Mouse (Mus musculus) lung, postnatal 36 days (tissue): ENCODE data around the gene Il34.
A peak's percentile ranks its signal among the peaks of the same experiment; 100 is the strongest.
"Not testable (repeated sequence)": the region's sequence is repeated elsewhere in the genome, so short reads cannot be mapped to it uniquely, and the experiment has no call there.

ENCODE experiments used
- DNase-seq: peaks from one replicate; pipeline ENCODE4 v3.0.0; 2022; ENCODE audit warnings: mixed read lengths

Gene Il34

DNA sequence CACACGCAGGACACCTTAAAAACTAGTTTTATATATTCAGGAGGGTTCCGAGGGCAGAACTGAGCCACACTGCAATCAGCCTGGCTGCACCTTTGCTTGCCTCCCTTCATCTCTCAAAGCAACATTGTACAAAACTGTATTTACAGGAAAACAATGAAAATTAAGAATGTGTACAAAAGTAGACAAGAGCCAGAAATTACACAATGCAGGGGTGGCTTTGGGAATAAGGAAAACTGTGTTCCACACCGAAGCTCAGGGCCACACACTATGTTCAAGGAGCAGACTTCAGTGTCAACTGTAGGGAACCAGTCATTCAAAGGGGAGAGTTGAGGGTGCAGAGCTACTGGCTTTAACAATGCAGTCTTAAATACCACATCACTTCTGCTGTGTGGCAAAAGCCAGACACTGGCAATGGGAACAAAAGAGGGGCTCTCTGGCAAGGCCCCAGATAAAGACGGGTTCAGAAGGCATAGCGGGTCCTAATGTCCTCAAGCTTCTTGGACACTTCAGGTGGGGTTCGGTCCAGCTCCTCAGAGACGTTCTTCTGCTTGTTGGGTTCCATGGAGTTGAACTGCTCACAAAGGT, 4.8 kb upstream of the Il34 start:
- no peak for DNase-seq

DNA sequence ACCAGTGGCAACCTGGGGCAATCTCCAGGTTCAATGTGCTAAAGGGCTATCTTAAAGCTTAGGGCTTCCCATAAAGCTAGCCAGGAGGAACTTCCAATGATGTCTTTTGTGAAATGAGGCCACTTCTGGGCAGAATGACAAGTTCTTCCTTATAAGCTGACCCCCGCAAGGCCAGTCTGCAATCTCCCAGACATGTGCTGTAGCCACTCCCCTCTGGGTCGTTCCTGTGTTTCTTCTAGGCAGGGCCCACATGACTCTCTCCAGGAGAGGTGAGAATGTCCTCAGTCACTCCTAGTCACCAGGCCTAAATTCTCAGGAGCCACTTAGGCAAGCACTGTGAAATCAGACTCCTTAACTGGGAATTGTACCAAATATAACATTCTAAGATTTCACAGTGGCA, 4.1 kb upstream of the Il34 start:
- DNase-seq: peak; percentile 70

DNA sequence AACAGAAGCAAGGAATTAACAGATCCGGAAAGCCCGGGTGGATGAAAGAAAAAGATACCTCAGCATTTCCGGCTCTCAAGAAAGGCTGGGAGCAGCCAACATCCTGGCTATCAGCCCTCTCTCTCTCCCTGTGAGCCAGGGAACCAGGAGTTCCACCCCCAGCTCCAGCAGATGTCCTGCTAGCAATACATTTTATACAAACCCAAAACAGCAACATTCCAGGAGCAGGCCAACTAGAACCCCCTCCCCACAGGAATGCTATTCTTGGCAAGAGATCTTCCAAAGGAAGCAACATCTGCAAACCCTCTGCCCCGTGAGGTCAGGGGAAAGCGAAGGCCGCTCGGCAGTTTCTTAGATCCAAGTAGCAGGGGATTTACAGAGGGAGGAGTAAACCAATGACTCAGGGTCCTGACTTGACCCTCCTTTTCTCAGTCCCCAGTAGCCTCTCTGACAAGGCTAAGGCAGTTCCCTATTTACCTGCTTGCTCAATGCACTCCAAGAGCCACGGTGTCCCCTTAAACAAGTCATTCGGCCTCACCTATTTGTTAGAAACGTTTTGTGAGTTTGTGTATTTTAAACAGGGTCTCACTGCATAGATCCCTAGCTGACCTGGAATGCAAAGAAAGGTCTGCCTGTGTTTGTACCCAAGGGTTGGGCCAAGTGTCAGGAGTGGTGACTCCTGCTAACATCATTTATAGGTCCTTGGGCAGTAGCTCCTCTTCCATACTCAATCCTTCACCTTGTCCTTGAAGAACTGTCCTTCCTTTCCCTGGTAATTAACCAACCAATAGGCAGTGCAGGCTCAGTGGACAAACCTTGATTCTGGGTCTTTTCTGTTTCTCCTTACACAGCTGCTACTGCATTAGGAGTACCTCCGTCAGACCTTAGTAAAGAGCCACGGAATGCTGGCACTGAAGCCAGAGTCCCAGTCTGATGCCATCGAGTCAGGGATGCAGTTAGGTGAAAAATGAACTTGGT, 3.1 kb upstream of the Il34 start:
- peak; percentile 39 for DNase-seq

DNA sequence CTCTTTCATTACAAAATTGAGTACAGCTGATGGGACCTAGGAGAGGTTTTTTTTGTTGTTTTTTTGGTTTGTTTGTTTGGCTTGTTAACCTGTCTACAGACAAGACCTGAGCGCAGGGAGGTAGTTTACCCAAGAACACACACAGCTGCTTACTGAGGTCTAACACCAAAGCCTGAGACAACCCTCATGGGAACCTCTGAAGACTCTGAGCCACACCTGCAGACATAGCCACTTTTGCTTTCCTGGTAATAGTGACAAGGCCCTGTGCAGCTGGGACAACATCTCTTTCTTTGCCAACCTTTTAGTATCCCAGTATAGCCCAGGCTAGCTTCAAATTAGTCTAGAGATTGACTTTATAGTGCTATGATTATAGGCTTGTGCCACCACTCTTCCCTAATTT, 422 bp upstream of the Il34 start:
- no peak for DNase-seq

DNA sequence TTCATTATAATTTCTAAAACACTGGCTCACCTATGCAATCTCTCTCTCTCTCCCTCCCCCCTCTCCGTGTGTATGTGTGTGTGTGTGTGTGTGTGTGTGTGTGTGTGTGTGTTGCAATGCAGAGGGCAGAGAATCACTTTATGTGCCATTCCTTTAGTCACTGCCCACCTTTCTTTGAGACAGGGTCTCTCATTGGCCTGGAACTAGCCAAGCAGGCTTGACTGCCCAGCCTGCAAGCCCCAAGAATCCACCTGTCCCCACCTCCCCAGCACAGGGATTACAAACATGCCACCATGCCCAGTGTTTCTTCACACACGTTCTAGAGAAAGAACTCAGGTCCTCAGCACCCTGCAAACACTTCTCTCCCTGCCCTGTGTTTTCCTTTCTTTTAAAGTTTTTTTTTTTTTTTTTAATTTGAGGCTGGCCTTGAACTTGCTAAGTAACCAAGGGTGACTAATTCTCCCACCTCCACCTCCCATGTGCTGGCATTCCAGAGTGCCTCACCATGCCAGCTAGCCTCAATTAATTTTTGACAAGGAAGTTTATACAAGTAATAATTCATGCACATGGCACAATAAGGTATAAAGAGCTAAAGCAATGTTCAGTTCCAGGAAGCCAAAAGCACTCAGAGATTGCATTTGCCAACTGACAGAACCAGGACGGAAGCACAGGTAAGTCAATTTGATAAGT, 754 bp downstream of the Il34 start:
- DNase-seq: peak; percentile 65

DNA sequence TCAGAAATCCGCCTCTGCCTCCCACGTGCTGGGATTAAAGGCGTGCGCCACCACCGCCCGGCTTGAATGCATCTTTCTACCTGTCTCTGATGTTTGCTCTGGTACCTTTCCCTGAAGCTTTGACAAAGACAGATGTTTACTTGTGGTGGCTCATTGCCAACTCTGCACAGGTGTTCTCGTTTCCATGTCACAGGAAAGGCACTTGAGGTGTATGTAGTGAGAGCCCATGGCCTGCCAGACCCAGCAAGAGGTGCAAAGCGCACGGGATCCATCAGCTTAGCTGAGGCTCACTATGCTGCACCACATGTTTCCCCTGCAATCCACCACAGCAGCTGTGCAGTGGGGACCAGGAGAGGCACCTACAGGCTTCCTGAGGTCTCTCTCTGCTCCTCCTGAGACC, 1.9 kb downstream of the Il34 start:
- no peak for DNase-seq

DNA sequence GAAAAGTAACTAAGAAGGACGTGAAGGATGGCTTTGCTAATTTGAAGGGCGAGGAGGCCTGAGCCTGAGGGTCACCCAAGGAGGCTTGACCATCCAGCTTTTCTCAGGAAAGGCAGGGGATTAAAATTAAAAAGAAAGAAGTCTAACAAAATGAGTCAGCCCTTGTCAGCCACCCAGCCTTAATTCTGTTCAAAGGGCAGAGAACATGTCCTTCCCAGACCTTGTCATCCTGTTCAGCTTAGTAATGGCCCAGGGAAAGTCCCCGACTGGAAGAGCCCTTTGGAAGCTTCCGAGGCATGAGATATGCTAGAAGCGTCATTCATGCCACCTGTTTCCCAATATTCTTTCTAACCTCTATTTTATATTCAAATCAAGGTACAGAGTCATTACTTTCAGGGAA, 2.7 kb downstream of the Il34 start:
- DNase-seq: no peak

DNA sequence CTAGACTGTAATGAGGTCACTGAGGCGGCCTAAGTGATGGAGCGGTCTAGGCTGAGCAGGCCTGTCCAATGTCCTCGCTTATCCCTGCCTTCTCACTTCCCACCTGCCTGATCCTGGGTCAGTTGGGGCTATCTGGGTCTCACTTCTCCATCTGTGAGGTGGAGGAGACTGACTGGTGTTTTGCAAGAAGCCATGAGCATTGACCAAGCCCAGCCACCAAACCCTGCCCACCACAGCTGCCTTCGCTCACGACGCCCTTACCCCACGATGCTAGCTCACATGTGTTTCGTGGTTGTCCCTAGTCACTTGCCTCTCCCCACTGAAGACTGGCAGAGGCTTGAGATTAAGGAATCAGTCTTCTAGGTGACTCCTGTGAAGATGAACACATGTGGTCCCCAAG, 8.6 kb downstream of the Il34 start:
- no peak for DNase-seq

DNA sequence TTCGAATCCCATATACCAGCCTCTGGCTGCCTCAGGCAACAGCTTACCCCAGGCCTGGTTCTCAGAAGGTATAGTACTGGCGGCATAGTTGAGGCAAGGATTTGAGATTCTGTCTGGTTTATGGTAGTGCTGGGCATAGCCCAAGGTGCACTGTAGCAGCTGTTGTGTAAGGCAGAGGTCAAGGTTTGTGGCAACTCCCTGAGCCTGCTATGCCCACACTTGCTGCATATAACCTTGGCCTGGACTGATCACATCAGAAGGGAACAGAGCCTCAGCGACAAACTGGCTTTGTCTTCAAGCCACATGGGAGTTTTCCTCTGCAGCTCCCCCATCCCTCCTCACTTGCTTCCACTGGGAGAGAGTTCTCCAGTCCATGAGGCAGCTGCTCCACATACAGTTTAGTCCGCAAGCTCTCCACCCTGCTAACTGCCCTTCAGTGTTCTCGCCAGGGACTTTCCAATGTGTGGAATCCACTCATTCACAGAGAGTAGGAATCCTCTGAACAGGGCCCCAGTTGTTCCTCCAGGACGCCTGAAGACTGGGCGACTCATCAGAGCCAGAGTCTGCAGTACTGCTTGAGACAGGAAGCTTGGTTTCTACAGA, 11.3 kb downstream of the Il34 start:
- no peak for DNase-seq

DNA sequence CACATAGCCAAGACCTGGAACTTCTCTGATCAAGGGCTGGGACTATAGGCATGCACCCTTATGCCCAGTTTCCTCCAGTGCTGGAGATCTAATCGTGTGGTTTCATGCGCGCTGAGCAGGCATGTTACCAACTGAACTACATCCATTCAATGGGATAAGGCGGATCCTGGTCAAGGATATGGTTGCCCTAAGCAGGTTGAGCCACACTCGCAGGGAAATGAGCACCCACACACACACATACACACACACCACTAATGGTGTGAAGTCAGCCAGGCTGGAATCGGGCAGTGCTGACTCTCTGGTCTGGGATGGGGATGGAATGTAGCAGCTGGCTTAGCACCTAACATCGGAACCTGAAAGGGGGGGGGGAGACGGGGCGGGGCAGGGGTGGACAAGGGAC, 11.8 kb downstream of the Il34 start:
- DNase-seq: no peak

DNA sequence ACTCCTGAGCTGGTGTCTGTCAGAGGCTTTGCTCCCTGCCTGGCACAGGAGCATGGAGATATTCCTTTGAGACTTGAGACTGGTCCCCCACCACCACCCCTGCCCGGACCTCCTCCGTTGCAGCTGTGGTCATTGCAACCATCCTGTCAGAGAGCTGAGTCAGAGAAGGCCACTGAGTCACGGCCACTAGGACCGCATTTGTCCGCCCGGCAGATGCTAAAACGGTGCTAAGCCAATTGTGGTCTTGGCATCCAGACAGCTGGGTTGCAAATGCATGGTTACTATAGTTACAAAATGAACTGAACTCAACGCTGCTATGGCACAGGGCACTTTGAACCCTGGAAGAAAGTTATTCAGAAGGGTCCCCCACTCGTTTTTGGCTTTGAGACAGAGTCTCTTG, 12.2 kb downstream of the Il34 start:
- no peak for DNase-seq

DNA sequence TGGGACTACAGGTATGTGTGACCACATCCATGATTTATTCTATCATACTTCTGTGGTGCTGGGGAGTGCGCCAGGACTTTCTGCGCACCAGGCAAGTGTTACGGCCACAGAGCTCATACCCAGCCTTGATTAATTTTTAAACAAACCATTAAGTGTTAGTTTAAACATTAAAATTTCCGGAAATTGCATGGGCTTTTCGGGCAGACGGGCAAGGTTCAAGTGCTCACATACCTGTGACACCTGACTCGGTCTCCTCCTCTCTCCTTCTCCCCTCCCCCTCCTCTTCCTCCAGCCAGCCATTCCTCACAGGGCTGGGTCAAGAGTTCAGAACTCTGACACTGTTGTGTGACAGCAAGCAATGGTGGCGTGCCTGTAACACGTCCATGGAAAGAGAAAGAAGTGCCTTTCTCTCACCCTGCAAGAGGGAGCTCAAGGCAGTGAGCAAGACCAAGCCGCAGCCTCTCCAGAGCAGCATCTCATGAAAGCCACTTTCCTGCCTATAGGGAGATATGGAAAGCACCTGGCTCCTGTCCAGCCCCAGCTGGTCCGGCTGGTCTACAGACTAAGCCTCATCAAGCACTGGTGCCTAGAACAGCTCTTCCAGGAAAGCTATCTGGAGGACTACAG, 13.0 kb downstream of the Il34 start:
- DNase-seq: peak; percentile 80

DNA sequence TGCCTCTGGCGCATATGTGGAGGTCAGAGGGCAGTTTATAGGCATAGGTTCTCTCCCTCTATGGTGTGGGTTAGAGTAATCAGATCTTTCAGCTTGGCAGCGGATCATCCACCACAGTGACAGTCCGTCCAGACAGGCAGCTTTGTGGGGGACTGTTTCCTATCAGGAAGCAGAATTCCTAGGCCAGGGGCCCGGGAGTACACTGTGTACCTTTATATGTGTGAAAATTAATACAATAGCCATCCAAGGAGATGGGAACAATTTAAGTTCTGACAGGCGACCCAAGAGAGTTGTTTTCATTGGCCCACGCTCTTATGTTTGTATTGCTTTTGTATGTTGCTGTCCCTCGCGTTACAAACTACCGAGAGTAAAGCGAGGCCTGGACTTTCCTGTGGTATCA, 14.6 kb downstream of the Il34 start:
- DNase-seq: no peak

DNA sequence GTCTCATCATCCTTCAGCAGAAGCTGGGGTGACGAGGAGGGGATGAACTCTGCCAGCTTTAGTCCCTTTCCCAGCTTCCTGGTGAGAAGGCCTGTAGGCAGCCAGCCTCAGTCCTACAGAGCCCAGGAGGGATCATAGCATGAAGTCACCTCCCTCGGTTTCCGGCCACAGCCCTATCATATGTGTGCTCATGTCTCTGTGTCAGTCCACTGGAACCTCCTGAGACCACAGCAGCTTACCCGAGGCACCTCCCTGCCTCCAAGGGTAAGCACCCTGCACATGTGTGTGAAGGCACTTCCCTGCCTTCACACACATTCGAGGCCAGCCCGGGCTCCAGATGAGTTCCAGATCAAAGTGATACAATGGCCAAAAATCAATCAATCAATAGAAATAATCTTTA, 15.5 kb downstream of the Il34 start:
- no peak for DNase-seq

DNA sequence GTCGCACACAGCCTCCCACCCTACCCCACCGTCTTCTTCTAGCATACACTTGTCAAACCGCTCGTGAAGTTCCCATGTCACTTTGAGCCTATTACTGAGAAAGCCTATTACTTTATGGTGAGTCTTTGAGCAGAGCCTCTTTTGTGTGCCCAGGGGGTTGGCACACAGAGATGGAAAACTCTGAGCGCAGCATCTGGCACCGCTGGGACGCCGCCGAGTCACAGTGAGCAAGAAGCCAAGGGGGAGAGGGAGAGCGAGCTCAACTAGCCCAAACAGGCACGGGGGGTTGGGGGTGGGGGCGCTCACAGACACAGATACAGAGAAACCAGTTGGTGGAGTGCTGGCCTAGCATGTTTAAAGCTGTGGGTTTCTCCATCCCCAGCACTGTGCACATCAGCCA, 16.2 kb downstream of the Il34 start:
- no peak for DNase-seq

DNA sequence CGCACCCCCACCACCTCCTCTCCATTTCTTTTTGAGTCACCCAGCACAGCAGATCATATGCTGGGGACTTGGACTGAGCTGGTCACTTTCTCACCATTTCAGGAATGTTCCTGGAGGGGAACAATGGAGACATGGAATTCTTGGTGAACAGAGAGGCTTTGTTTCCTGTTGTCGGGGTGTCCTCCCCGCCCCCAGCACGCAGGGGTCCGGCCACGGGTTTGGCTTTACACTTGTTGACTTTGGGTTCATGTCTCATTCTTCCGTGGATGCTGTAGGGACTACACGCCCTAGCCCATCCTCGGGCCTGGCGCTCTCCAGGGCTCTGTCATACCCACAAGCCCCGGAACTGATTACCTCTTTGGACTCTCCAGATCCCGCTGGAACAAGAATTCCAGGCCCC, 16.7 kb downstream of the Il34 start:
- DNase-seq: no peak

DNA sequence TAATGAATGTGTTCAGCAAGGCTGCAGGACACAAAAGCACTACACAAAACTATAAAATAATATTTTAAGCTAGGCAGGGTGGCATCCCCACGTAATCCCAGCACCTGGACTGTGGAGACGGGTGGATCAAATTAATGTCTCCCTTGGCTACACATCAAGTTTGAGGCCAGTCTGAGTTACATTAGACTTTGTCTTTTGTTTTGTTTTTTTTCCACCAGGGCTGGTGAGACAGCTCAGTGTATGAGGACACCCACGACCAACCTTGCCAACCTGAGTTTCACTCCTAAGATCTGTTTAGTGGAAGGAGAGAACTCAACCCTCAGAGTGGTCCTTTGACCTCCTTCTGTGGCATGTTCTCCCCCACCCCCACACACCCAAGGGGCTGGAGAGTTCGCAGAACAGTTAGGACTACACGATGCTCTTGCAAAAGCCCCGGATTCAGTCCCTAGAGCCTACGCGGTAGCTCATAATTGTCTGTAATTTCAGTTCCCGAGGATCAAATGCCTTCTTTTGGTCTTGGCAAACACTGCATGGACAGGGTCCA, 18.2 kb downstream of the Il34 start:
- DNase-seq: no peak

DNA sequence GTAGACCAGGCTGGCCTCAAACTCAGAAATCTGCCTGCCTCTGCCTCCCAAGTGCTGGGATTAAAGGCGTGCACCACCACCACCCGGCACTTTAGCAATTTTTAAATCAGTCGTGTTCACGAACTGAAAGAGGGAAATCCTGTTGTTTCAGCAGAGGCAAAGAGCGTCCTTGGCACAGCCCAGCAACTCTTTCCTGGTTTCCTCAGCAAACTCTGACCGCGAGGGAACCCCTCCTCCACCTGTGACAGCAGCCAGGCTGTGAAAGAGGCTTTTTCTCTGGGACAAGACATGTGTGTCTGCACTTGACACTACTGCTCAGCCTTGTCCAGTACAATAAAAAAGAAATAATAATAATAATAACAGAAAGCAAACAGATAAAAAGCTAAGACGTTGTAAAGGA, 18.8 kb downstream of the Il34 start:
- DNase-seq: peak; percentile 29

DNA sequence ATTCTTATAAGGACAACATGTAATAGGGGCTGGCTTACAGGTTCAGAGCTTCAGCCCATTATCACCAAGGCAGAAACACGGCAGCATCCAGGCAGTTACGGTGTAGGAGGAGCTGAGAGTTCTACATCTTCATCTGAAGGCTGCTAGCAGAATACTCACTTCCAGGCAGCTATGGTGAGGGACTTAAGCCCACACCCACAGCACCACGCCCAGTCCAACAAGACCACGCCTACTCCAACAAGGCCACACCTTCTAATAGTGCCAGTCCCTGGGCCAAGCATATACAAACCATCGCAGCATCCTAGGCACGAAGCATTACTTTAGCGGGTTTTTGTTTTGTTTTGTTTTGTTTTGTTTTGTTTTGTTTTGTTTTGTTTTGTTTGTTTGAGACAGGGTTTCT, 19.2 kb downstream of the Il34 start:
- DNase-seq: not testable (repeated sequence)

DNA sequence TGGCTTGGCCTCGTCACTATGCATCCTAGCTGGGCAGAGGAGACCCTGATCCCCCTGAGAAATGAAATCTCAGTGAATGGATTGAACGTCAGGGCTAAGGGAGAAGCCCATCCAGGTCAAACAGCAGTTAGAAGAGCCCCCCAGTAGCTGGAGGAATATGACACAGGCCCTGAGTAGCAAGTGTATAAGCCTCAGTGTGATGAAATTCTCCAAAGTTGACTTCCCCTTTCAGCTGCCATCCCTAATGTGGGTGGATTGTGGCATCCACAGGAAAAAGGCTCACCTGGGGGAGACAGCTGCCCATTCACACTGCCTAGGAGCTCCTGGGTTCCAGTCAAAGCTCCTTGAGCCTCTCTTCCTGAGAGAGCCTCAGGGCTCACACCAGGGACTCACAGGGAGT, 20.4 kb downstream of the Il34 start:
- no peak for DNase-seq

DNA sequence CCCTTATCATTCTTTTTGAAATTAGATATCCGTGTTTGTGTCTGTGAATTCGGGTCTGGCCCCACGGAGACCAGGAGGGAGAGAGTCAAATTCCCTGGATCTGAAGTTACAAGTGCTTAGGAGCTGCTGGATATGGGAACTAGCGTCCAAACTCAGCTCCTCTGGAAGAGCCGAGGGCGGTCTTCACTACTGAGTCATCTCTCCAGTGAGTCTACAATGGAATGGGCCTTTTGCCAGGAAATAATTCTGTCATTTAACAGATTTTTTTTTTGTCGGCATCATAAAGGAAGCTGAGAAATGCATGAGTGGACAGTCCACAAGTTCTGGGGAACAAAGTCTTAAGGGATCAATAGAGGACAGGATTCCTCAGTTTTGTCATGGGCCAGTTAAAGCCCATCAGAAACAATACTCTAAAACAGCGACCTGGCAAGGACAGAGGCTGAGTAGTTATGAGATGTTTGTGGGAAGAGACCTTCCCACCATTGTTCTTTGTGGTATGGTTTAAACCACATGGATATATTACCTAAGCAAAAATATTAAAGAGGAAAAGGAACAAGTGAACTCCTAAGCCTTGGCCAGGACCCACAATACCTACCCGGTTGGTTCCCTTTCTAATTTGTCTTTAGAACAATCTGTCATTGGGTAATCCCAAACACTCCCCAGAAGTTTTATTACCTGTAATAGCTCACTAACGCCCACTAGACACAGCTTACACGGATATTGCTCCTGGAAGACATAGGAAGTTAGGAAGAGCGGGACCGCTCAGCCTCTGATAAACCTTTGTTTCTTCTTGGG, 25.6 kb downstream of the Il34 start:
- no peak for DNase-seq

DNA sequence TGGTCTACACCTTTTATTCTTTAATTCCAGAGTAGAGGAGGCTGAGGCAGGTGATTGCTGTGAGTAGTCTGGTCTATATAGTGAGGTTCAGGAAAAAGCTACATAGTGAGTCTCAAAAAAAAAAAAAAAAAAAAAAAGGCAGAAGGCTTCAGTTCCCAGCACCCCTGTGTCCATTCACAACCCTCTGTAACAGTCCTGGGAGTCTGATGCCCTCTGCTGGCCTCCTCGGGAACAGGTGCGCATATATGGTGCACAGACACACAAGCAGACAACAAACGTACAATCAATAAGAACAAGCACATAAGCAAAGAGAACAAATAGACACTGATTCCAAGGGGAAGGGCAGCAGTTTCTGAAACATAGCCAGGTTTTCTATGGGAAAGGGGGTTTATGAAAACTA, 29.4 kb downstream of the Il34 start:
- no peak for DNase-seq
